Mouse (Mus musculus) stomach, embryonic 16.5 days (tissue): ENCODE measurements around the gene Tarbp2. TPM values are rescaled to one million over a fixed set of nuclear protein-coding genes. Genes with fewer than 3 reads are reported as not detected.

ENCODE experiments used
- ATAC-seq: fragments of 200-750 bp; cut with Nextera tagmentation; 2 replicates; pipeline ENCODE4 v1.8.0; 2017; ENCODE audit warnings: moderate number of reproducible peaks, moderate TSS enrichment; ENCODE audit not compliant: insufficient read depth, low FRiP score
- H3K27ac ChIP-seq: fragments of 300-500 bp; sonication (generic); 2 replicates; pipeline ENCODE4 v1.5.1; 2014; ENCODE audit warnings: low read length
- H3K27me3 ChIP-seq: fragments of 300-500 bp; sonication (generic); 2 replicates; pipeline ENCODE4 v1.6.1; 2014; ENCODE audit warnings: low read length, control low read depth, mixed read lengths; ENCODE audit not compliant: control insufficient read depth, insufficient read depth
- H3K36me3 ChIP-seq: fragments of 300-500 bp; sonication (generic); 2 replicates; pipeline ENCODE4 v1.6.1; 2014; ENCODE audit warnings: low read length; ENCODE audit not compliant: control insufficient read depth, insufficient read depth
- H3K4me1 ChIP-seq: fragments of 300-500 bp; sonication (generic); 2 replicates; pipeline ENCODE4 v1.6.1; 2014; ENCODE audit warnings: low read length, control low read depth, mixed read lengths; ENCODE audit not compliant: control insufficient read depth, insufficient read depth
- H3K4me2 ChIP-seq: fragments of 300-500 bp; sonication (generic); 2 replicates; pipeline ENCODE4 v1.6.1; 2014; ENCODE audit warnings: low read depth, low read length, mixed read lengths
- H3K4me3 ChIP-seq: fragments of 300-500 bp; sonication (generic); replicated peaks from 2 replicates; pipeline ENCODE4 v1.5.1; 2014; ENCODE audit warnings: mild to moderate bottlenecking, low read length
- H3K9ac ChIP-seq: fragments of 300-500 bp; sonication (generic); 2 replicates; pipeline ENCODE4 v1.6.1; 2014; ENCODE audit warnings: low read length
- H3K9me3 ChIP-seq: fragments of 300-500 bp; sonication (generic); replicated peaks from 2 replicates; pipeline ENCODE4 v1.6.1; 2016; ENCODE audit warnings: low read length, control low read depth; ENCODE audit not compliant: control insufficient read depth
- WGBS: fragments of 180-500 bp; shearing (Covaris S2); extraction: QIAGEN DNeasy Blood & Tissue Kit; methylation state at CpG from one replicate; pipeline ENCODE4 v1.1.7; 2014; 5-methylcytosine and 5-hydroxymethylcytosine counted together
- polyA plus RNA-seq: library from polyadenylated mRNA; unstranded; fragments of >200 nt; fragmentation: Nextera tagmentation; extraction: Ambion mirVana; gene quantifications from 2 replicates; pipeline ENCODE4 v1.2.1, GENCODE M21; 2015

The Tarbp2 gene
- polyA plus RNA-seq, 1 experiment from 2014 or later: 87.0 TPM

GRCm38 (mm10) chr15:102517631-102517975 is 389 bp upstream of the Tarbp2 start:
- H3K36me3 ChIP-seq: peaks cover 4% of the 10 kb centered on the region; the same call in 1 of the 2 replicates
- peak overlapping the region; percentile 75 for H3K9ac ChIP-seq
- peaks cover 29% of the 10 kb centered on the region for H3K4me1 ChIP-seq
- H3K4me2 ChIP-seq: peak overlapping the region; percentile 86
- ATAC-seq: no peak
- H3K4me3 ChIP-seq: peak overlapping the region; percentile 57
- no peaks in the 10 kb centered on the region for H3K9me3 ChIP-seq
- 0% methylated on average over 10 of the region's 10 CpGs for WGBS
- peak overlapping the region; percentile 81 for H3K27ac ChIP-seq
- no peaks in the 10 kb centered on the region for H3K27me3 ChIP-seq

DNA sequence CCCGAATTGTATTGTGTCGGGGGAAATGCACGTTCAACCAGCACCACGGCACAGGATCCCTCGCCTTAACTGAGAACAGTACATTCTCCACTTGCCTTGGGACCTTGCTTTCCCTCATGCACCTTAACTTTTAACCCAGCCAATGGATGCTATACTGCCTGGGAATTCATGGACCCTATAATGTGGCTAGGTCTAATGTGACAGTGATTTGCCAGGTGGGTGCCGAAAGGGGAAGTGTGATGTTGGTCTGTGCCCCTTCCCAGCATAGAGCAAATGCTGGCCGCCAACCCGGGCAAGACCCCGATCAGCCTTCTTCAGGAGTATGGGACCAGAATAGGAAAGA is 838 bp downstream of the Tarbp2 start:
- Histone ChIP-seq H3K36me3 (peaks cover 8% of the 10 kb centered on the region; the same call in 1 of the 2 replicates), H3K4me2 (peak overlapping the region; percentile 80), H3K27me3 (no peaks in the 10 kb centered on the region), H3K9me3 (no peaks in the 10 kb centered on the region), H3K4me1 (peaks cover 28% of the 10 kb centered on the region), H3K4me3 (peak overlapping the region; percentile 57), H3K9ac (peak overlapping the region; percentile 79), H3K27ac (peak overlapping the region; percentile 98)
- ATAC-seq: no peak
- WGBS: 12% methylated on average over 9 of the region's 9 CpGs

- Histone ChIP-seq H3K9me3 (no peaks in the 10 kb centered on the region), H3K9ac (peak overlapping the region; percentile 79), H3K4me1 (peaks cover 28% of the 10 kb centered on the region), H3K4me3 (peak overlapping the region; percentile 57), H3K27ac (peak overlapping the region; percentile 98), H3K27me3 (no peaks in the 10 kb centered on the region), H3K4me2 (peak overlapping the region; percentile 80), H3K36me3 (peaks cover 8% of the 10 kb centered on the region; the same call in 1 of the 2 replicates)
- WGBS: 50% methylated on average over 17 of the region's 17 CpGs
- ATAC-seq: no peak
These were observed 1.5 kb downstream of the Tarbp2 start for GRCm38 (mm10) chr15:102519211-102520141.

GRCm38 (mm10) chr15:102520416-102520815 is 2.4 kb downstream of the Tarbp2 start:
- Histone ChIP-seq H3K9ac (peak overlapping the region; percentile 44; the same call in 1 of the 2 replicates), H3K27me3 (no peaks in the 10 kb centered on the region), H3K9me3 (no peaks in the 10 kb centered on the region), H3K27ac (no peak overlapping the region), H3K4me3 (no peak overlapping the region), H3K36me3 (peaks cover 8% of the 10 kb centered on the region; the same call in 1 of the 2 replicates), H3K4me1 (peaks cover 28% of the 10 kb centered on the region), H3K4me2 (no peak overlapping the region)
- 50% methylated on average over 4 of the region's 4 CpGs for WGBS
- ATAC-seq: no peak

DNA sequence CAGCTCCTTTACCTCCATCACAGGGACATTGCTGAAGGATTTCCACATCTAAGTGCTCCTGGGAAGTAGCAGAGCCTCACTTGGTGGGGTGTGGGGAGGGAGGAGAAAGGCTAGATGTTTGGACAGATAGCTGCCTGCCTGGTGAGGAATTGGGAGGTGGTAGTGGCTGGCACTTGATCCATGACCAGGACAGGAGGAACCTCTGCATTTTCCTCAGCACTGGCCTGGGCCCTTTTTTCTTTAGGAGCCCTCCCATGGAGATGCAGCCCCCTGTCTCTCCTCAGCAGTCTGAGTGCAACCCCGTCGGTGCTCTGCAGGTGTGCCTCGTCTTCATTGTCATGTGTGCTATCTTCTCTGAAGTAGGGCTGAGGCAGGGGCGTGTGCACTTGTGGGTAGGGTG is 3.5 kb downstream of the Tarbp2 start:
- H3K27me3 ChIP-seq: no peaks in the 10 kb centered on the region
- H3K4me1 ChIP-seq: peaks cover 18% of the 10 kb centered on the region
- peaks cover 8% of the 10 kb centered on the region; the same call in 1 of the 2 replicates for H3K36me3 ChIP-seq
- WGBS: 70% methylated on average over 4 of the region's 4 CpGs
- no peak overlapping the region for H3K4me2 ChIP-seq
- no peak overlapping the region for H3K4me3 ChIP-seq
- H3K27ac ChIP-seq: no peak overlapping the region
- no peak overlapping the region for H3K9ac ChIP-seq
- no peaks in the 10 kb centered on the region for H3K9me3 ChIP-seq
- no peak for ATAC-seq

DNA sequence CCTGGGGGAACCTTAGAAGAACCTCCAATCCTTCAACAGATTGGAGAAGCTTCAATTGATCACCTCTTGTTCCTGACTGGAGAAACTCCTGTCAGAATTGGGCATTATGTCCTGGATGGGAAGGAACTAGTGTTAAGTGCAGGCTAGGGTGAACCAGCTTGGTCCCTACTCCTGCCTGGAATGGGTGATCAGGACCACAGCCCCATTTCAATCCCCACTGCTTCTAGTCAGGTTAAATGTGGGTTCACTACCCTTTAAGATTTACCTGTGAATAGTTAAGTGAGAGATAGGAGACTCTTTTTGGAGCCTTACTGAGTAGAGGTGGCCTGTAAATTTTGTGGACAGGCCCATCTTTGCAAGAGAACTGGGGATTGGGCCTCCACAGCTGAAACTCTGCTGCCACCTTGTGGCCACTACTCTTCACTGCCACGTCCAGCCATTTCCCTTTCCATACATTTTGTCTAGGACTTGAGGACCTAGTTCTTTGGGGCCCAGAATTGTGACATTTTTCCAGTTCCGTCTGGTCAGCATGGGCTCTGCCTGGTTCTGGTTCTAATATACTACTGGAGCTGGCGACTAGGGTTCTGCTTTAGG is 7.0 kb downstream of the Tarbp2 start, which contains the start of gene Npff:
Gene Npff (minus strand): TSS at position 51 of the 594 bp plus-strand sequence.
- Histone ChIP-seq H3K4me1 (peaks cover 9% of the 10 kb centered on the region), H3K27ac (no peak within 1 kb of the TSS), H3K9me3 (no peaks in the 10 kb centered on the region), H3K9ac (no peak within 1 kb of the TSS; the same call in 1 of the 2 replicates), H3K4me3 (no peak within 1 kb of the TSS), H3K27me3 (no peaks in the 10 kb centered on the region), H3K36me3 (peaks cover 23% of the 10 kb centered on the region), H3K4me2 (no peak within 1 kb of the TSS)
- no peak for ATAC-seq
- 7% methylated on average over 3 of the region's 3 CpGs for whole genome bisulfite sequencing

GRCm38 (mm10) chr15:102526111-102527002 is 8.4 kb downstream of the Tarbp2 start:
- H3K27ac ChIP-seq: no peak overlapping the region
- H3K4me3 ChIP-seq: no peak overlapping the region
- H3K27me3 ChIP-seq: no peaks in the 10 kb centered on the region
- H3K9me3 ChIP-seq: no peaks in the 10 kb centered on the region
- no peak for ATAC-seq
- peaks cover 23% of the 10 kb centered on the region for H3K36me3 ChIP-seq
- H3K4me1 ChIP-seq: no peaks in the 10 kb centered on the region
- H3K9ac ChIP-seq: no peak overlapping the region
- 74% methylated on average over 6 of the region's 6 CpGs for WGBS
- H3K4me2 ChIP-seq: no peak overlapping the region

GRCm38 (mm10) chr15:102527936-102528335 is 9.9 kb downstream of the Tarbp2 start:
- WGBS: 70% methylated on average over 3 of the region's 3 CpGs
- H3K27ac ChIP-seq: no peak overlapping the region
- peaks cover 18% of the 10 kb centered on the region; the same call in 1 of the 2 replicates for H3K36me3 ChIP-seq
- no peaks in the 10 kb centered on the region for H3K9me3 ChIP-seq
- no peaks in the 10 kb centered on the region for H3K27me3 ChIP-seq
- H3K9ac ChIP-seq: no peak overlapping the region
- H3K4me2 ChIP-seq: no peak overlapping the region
- H3K4me1 ChIP-seq: no peaks in the 10 kb centered on the region
- ATAC-seq: no peak
- no peak overlapping the region for H3K4me3 ChIP-seq
